Mouse (Mus musculus): ENCODE measurements at regions not wholly inside any gene's neighbourhood (a gene's known extent, or its start where the extent isn't known, plus 50 kb on each side); places are given as distances from the start of the nearest gene placed in this dataset.

- no peak for DNase-seq (ENCODE audit: low spot score)
Measured at GRCm38 (mm10) chrX:19199531-19199930, 281.6 kb downstream of the Tex13c3 start.

GRCm38 (mm10) chrX:19168983-19169382, 312.1 kb downstream of the Tex13c3 start:
- DNase-seq (ENCODE audit: low spot score): no peak

GRCm38 (mm10) chrX:19168546-19168945, 312.6 kb downstream of the Tex13c3 start:
- DNase-seq (ENCODE audit: low spot score): peak; percentile 22

- no peak for DNase-seq (ENCODE audit: low spot score)
Measured at GRCm38 (mm10) chrX:19168111-19168510, 313.0 kb downstream of the Tex13c3 start.

- DNase-seq (ENCODE audit: low spot score): peak; percentile 9
Measured at GRCm38 (mm10) chrX:19167121-19167853, 313.8 kb downstream of the Tex13c3 start.

- no peak for DNase-seq (ENCODE audit: low spot score)
Measured at GRCm38 (mm10) chrX:19165891-19166644, 315.1 kb downstream of the Tex13c3 start.

GRCm38 (mm10) chrX:19164151-19164550, 317.0 kb downstream of the Tex13c3 start:
- DNase-seq (ENCODE audit: low spot score): no peak

- no peak for DNase-seq (ENCODE audit: low spot score)
Measured at GRCm38 (mm10) chrX:19162958-19163357, 318.2 kb downstream of the Tex13c3 start.

- DNase-seq (ENCODE audit: low spot score): no peak
Measured at GRCm38 (mm10) chrX:19162351-19162750, 318.8 kb downstream of the Tex13c3 start.

- no peak for DNase-seq (ENCODE audit: low spot score)
Measured at GRCm38 (mm10) chrX:19160275-19160930, 320.7 kb downstream of the Tex13c3 start.

GRCm38 (mm10) chrX:19157464-19158203, 323.5 kb downstream of the Tex13c3 start:
- DNase-seq (ENCODE audit: low spot score): no peak

GRCm38 (mm10) chrX:19153619-19154018, 327.5 kb downstream of the Tex13c3 start:
- no peak for DNase-seq (ENCODE audit: low spot score)

- DNase-seq (ENCODE audit: low spot score): no peak
Measured at GRCm38 (mm10) chrX:19152170-19152861, 328.8 kb downstream of the Tex13c3 start.

- DNase-seq (ENCODE audit: low spot score): no peak
Measured at GRCm38 (mm10) chrX:19150606-19151005, 330.5 kb downstream of the Tex13c3 start.

GRCm38 (mm10) chrX:19148672-19149071, 332.4 kb downstream of the Tex13c3 start:
- DNase-seq (ENCODE audit: low spot score): no peak

GRCm38 (mm10) chrX:19148251-19148650, 332.9 kb downstream of the Tex13c3 start:
- no peak for DNase-seq (ENCODE audit: low spot score)

- DNase-seq (ENCODE audit: low spot score): no peak
Measured at GRCm38 (mm10) chrX:19112753-19113152, 368.4 kb downstream of the Tex13c3 start.

GRCm38 (mm10) chrX:19102911-19103310, 378.2 kb downstream of the Tex13c3 start:
- no peak for DNase-seq (ENCODE audit: low spot score)

- DNase-seq (ENCODE audit: low spot score): no peak
Measured at GRCm38 (mm10) chrX:19095960-19096359, 385.2 kb downstream of the Tex13c3 start.

GRCm38 (mm10) chrX:19084435-19084834, 396.7 kb downstream of the Tex13c3 start:
- no peak for DNase-seq (ENCODE audit: low spot score)

- no peak for DNase-seq (ENCODE audit: low spot score)
Measured at GRCm38 (mm10) chrX:19080021-19080420, 401.1 kb downstream of the Tex13c3 start.
